Mouse (Mus musculus) MN1 (cell line): ENCODE results near the gene Rad51d.

Experiments used
- DNase-seq: peaks from one replicate; pipeline ENCODE4 v3.0.0-alpha.2; 2016; ENCODE audit warnings: low spot score

Rad51d gene

DNA sequence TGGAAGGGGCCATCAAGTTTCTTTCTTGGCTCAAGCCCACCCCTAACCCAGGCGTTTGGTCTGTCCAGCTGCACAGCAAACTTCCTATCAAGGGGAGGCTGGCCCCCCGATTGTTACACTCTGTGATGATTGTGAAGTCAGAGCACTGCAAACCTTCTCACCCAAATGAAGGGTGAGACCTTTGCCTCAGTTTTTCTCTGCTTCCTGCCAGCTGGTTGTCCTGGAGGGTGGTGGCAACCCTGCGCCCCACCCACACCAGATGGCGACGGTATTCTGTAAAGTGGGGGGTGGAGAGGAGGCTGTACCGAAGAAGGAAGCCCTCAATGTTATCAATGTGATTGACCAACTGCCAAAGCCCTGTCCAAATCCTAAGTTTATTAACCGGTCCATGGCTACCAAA, 1.5 kb upstream of the Rad51d start, which contains the start of gene Fndc8:
TSS of gene Fndc8 (plus strand) at position 189 of the 400 bp plus-strand sequence.
- DNase-seq: no peak

- DNase-seq: peak; percentile 67
Measured at GRCm38 (mm10) chr11:82889524-82890341, 681 bp downstream of the Rad51d start.

DNA sequence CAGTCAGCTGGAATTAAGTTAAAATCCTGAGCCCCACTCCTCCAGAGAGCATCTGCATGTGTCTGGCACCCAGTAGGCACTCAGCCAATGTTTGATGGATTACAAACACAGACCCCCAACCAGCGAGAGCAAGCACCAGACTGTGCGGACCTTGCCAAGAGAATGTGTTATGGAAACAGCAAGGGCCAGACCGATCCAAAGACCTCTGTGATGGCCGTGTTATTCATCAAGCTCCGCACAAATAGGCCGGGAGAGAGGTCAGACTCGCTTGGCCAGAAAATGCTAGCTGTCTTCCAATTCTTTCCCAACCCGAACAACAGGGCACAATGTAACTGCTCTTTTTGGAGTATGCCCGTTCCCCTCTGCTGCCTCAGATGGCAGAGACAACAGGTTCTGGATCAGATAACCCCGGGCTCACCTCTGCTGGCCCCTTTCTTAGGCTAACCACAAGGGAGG, 1.9 kb downstream of the Rad51d start:
- DNase-seq: peak; percentile 46

- DNase-seq: no peak
Measured at GRCm38 (mm10) chr11:82886559-82886958, 3.9 kb downstream of the Rad51d start.

DNA sequence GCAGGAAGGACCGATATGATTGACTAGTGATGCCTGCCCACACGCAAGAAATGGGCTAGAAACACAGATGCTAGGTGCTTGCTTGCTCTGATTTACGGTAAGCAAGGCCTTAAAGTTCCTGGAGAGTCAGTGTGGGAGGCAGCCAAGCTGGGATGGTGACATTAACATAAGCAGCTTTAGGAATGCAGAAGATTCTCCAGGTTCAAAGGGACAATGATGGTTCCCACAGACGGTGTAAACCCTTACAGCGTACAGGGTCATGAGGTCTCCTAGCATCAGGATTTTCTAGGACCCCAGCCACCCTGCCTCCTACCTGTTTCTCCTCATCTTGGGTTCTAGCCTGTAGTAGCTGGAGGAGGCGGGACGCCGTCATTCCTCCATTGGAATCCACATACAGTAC, 7.2 kb downstream of the Rad51d start:
- no peak for DNase-seq

- no peak for DNase-seq
Measured at GRCm38 (mm10) chr11:82877726-82878344, 12.6 kb downstream of the Rad51d start.

- DNase-seq: no peak
Measured at GRCm38 (mm10) chr11:82875631-82876030, 14.8 kb downstream of the Rad51d start.

DNA sequence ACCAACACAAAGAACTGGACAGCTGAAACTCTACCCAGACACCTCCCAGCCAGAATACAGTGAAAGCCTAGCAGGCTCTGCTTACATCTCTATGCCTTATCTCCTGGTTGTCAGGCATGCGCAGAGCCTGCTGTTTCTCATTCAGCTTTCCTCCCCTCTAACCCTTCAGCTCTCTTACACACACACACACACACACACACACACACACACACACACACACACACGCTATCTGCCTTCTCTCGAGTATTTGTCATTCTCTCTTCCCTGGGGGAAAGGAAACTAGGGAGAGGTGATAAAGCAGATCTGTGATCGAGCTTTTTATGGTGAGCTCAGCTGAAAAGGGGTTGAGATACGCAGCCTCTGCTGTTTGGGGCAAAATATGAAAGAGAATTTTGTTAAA, 15.5 kb downstream of the Rad51d start:
- DNase-seq: no peak

- peak; percentile 92 for DNase-seq
Measured at GRCm38 (mm10) chr11:82871031-82871446, 19.4 kb downstream of the Rad51d start, which contains the start of gene Rffl. Gene Rffl, minus strand, starts transcription at chr11:82871210.

GRCm38 (mm10) chr11:82870173-82871030, 20.0 kb downstream of the Rad51d start:
- DNase-seq: peak; percentile 33

DNA sequence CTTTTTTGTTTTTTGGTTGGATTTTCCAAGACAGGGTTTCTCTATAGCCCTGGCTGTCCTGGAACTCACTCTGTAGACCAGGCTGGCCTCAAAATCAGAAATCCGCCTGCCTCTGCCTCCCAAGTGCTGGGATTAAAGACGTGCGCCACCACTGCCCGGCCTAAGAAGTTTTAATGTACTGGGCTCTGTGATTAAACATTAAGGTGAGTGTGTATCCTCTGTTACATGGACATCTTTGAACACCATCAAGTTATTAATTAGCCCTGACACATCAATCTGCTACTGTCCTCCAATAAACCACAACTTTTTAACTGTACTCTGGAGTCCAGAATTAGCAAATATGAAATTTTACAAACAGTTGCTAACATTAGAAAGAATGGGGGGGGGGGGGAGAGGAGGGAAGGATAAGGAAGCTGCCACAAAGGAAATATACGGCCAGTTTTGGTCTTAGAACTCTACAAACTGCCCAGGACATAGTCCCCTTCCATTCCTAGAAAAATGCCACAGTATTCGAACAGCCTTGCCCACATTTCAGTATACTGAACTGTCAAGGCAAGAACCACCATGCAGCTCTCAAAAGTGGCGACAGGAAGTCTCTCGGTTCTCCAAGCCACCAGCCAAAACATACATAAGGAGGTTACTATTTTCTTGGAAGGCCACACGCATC, 20.8 kb downstream of the Rad51d start:
- no peak for DNase-seq

DNA sequence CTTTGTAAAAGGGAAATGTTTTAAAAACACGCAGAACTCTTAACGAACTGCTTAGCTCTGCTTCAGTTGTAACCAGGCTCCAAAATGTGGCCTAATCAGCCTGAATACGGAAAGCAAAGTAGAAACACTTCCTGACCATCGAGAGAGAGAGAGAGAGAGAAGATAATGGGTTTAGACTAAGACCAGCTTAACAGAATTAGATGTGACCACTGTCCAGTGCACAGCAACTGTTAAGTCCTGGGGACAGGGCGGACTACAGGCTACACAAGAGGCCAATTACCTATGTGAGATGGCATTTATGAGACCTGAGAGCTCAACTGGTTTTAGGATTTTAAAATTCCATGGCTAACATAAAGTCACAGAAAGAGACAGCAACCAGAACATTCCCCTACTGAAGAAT, 22.5 kb downstream of the Rad51d start:
- no peak for DNase-seq

GRCm38 (mm10) chr11:82866850-82867564, 23.4 kb downstream of the Rad51d start:
- no peak for DNase-seq

DNA sequence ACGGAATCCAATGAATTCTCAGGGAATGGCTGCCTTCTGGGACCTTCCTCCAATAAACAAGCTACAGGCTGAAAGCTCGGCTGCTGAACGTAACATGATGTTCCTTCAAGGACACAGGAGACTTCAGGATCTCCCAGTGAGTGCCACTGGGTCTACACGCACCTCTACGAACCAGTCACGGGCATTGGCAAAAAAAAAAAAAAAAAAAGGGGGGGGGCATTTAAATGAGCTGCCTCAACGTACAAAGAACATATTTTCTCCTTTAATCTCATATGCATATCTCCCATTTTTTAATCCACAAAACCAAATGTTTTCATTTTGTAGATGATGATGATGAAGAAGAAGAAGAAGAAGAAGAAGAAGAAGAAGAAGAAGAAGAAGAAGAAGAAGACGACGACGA, 24.5 kb downstream of the Rad51d start:
- no peak for DNase-seq

DNA sequence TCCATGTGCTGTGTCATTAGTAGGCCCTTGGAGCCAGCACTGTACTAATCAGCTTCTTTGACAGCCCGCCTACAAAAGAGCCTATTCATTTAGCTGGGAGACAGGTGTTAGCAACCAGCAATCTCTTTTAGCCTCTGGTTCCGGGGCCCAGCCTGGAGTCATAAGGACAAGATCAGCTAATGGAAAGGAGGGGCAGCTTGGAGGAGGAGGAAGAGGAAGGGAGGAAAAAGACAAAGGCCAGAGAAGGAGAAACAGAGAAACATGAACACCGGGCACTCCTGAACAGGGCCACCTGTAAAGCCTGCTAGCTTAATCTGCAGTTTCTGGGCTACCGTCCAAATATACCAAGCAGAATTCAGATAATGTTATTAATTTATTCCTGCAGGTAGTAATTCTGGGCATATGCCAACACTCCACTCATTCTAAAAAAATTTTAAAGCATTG, 26.9 kb downstream of the Rad51d start:
- peak; percentile 18 for DNase-seq

DNA sequence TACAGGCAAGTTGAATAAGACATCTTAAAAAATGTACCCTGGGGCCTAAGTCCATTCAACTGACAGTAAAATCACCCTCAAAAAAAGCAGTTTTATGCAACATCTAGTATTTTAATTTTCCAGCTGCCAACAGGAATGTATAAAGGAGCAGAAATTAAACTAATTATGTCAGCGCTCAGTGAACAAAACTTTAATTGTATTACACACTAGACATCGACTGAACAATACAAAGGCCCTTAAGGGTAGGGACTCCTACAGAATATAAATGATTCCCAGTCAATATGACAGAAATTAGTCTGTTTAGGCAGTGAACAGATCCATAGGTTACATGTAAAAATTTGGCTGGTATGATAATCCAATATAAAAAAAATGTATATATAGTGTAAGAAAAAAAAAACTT, 27.4 kb downstream of the Rad51d start:
- DNase-seq: no peak

GRCm38 (mm10) chr11:82862638-82863037, 27.8 kb downstream of the Rad51d start:
- no peak for DNase-seq

- DNase-seq: no peak
Measured at GRCm38 (mm10) chr11:82861558-82861957, 28.9 kb downstream of the Rad51d start.

- DNase-seq: no peak
Measured at GRCm38 (mm10) chr11:82860759-82861158, 29.7 kb downstream of the Rad51d start.

GRCm38 (mm10) chr11:82857307-82857848, 33.0 kb downstream of the Rad51d start:
- no peak for DNase-seq

DNA sequence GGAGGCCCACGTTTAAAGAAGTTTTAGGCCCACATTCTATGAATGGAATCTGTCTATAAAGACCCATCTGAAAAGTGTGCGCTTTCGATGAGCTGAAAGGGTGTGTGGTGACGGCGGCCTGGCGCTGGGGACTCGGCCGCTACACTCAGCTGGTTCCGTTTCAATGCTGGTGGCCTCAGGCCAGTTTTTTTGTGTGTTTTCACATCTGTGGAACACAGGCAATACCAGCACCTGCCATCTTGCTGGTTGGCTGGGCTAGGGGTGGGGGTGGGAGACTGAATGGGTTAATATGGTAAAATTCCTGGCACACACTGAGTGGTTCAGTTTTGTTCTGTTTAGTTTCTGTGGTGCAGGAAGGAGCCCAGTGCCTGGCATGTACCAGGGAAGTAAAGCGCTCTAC, 34.4 kb downstream of the Rad51d start:
- no peak for DNase-seq
